Mouse (Mus musculus): ENCODE measurements around the gene Med11. TPM values are rescaled to one million over a fixed set of nuclear protein-coding genes. Genes with fewer than 3 reads are reported as not detected.
"Not testable (repeated sequence)": the region's sequence is repeated elsewhere in the genome, so short reads cannot be mapped to it uniquely, and the experiment has no call there.

Gene Med11
- polyA plus RNA-seq, 1 experiment, result 14.8 TPM

- no peak overlapping the region for H3K4me3 ChIP-seq (ENCODE audit: insufficient read depth, low read length)
- H3K27ac ChIP-seq (ENCODE audit: insufficient read depth, low read length), result no peak overlapping the region
- no peaks in the 10 kb centered on the region for H3K4me1 ChIP-seq (ENCODE audit: control insufficient read depth, insufficient read depth, low read length)
- no peak for TF ChIP-seq CTCF (IDR thresholded peaks at IDR 0.05; ENCODE audit: extremely low read depth, insufficient read depth, low read length)
- TF ChIP-seq POLR2A (IDR thresholded peaks at IDR 0.05; ENCODE audit: extremely low read depth, insufficient read depth, low read length), result no peak
Observed at GRCm38 (mm10) chr11:70465211-70465610, 13.5 kb downstream of the Med11 start.

DNA sequence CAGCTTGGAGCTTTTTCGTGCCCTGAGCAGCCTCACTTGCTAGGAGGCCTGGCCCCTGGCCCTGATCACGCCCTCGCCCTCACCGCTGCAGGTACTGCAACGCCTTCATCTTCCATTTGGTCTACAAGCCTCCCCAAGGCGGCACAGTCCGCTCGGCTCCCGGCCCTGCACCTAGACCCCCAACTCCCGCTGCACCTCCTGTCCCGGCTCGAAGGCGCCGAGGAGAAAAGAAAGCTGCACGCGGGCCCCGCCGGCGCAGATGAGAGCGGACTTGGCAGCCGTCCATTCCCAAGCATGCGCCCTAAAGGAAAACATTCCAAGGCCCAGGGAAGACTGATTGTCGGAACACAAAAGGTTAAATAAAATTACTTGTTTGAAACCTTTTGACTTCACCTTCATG is 14.1 kb downstream of the Med11 start:
- no peak overlapping the region for H3K4me3 ChIP-seq (ENCODE audit: insufficient read depth, low read length)
- no peak for TF ChIP-seq CTCF (IDR thresholded peaks at IDR 0.05; ENCODE audit: extremely low read depth, insufficient read depth, low read length)
- no peak for TF ChIP-seq POLR2A (IDR thresholded peaks at IDR 0.05; ENCODE audit: extremely low read depth, insufficient read depth, low read length)
- no peaks in the 10 kb centered on the region for H3K4me1 ChIP-seq (ENCODE audit: control insufficient read depth, insufficient read depth, low read length)
- H3K27ac ChIP-seq (ENCODE audit: insufficient read depth, low read length), result no peak overlapping the region

- no peaks in the 10 kb centered on the region for H3K4me1 ChIP-seq (ENCODE audit: control insufficient read depth, insufficient read depth, low read length)
- no peak overlapping the region for H3K4me3 ChIP-seq (ENCODE audit: insufficient read depth, low read length)
- H3K27ac ChIP-seq (ENCODE audit: insufficient read depth, low read length), result no peak overlapping the region
- TF ChIP-seq CTCF (IDR thresholded peaks at IDR 0.05; ENCODE audit: extremely low read depth, insufficient read depth, low read length), result no peak
- TF ChIP-seq POLR2A (IDR thresholded peaks at IDR 0.05; ENCODE audit: extremely low read depth, insufficient read depth, low read length), result no peak
Observed at GRCm38 (mm10) chr11:70467902-70468619, 16.3 kb downstream of the Med11 start.

- TF ChIP-seq CTCF (IDR thresholded peaks at IDR 0.05; ENCODE audit: extremely low read depth, insufficient read depth, low read length), result no peak
- TF ChIP-seq POLR2A (IDR thresholded peaks at IDR 0.05; ENCODE audit: extremely low read depth, insufficient read depth, low read length), result no peak
- H3K4me1 ChIP-seq (ENCODE audit: control insufficient read depth, insufficient read depth, low read length), result no peaks in the 10 kb centered on the region
- H3K27ac ChIP-seq (ENCODE audit: insufficient read depth, low read length), result no peak overlapping the region
- H3K4me3 ChIP-seq (ENCODE audit: insufficient read depth, low read length), result no peak overlapping the region
Observed at GRCm38 (mm10) chr11:70469764-70470163, 18.0 kb downstream of the Med11 start.

DNA sequence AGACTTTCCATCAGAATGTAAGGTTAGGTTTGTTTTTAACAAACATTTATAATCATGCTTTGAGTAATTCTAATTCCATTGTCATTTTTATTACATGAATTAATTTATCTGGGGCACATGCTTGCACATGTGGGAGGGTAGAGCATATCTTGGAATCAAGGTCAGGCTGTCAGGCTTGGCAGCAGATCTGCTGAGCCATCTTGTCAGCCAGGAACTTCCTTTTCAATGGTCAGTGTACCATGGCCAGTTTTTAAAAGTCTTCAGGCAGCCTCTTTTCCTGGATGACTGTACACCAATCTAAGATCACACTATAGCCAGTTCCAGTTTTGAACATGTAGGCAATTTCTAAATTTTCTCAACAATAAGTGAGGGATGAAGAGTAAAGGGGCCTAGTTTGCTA is 21.0 kb downstream of the Med11 start:
- TF ChIP-seq CTCF (IDR thresholded peaks at IDR 0.05; ENCODE audit: extremely low read depth, insufficient read depth, low read length) (no peak), POLR2A (IDR thresholded peaks at IDR 0.05; ENCODE audit: extremely low read depth, insufficient read depth, low read length) (no peak)
- Histone ChIP-seq H3K27ac (ENCODE audit: insufficient read depth, low read length) (no peak overlapping the region), H3K4me3 (ENCODE audit: insufficient read depth, low read length) (no peak overlapping the region), H3K4me1 (ENCODE audit: control insufficient read depth, insufficient read depth, low read length) (no peaks in the 10 kb centered on the region)

- H3K4me3 ChIP-seq (ENCODE audit: insufficient read depth, low read length); H3K4me1 ChIP-seq (ENCODE audit: control insufficient read depth, insufficient read depth, low read length); H3K27ac ChIP-seq (ENCODE audit: insufficient read depth, low read length): not testable (repeated sequence)
Observed at GRCm38 (mm10) chr11:70473291-70473690, 21.6 kb downstream of the Med11 start.

DNA sequence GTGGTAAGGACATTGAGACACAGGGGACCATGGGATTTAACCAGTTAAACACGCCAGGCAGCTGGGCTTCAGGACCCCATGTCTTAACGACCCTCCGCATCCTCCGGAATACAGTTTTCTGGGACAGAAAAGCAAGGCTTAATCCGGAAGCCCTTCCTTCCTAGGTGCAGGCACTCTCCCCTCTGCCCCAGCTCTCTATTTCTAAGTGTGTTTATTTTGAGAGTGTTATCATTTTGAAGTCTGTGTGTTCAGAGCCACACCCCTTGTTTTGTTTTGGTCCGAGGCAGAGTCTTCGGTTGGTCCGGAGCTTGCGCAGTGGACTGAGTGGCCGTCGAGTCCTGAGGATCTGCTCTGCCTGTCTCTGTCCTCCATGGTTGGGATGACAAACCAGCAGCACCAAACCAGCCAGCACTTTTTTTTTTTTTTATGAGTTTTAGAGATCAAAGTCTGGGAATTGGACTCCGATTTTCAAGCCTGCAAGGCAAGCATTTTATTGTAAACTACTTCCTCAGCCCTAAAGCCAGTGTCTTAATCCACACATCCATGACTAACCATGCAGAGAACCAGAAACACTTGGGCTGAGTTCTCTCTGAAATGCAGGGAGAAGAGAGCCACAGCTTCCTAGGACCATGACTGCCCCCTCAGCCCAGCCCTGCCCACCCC is 23.3 kb downstream of the Med11 start:
- no peak overlapping the region for H3K4me3 ChIP-seq (ENCODE audit: insufficient read depth, low read length)
- TF ChIP-seq CTCF (IDR thresholded peaks at IDR 0.05; ENCODE audit: extremely low read depth, insufficient read depth, low read length) (no peak), POLR2A (IDR thresholded peaks at IDR 0.05; ENCODE audit: extremely low read depth, insufficient read depth, low read length) (no peak)
- H3K4me1 ChIP-seq (ENCODE audit: control insufficient read depth, insufficient read depth, low read length), result no peaks in the 10 kb centered on the region
- no peak overlapping the region for H3K27ac ChIP-seq (ENCODE audit: insufficient read depth, low read length)

DNA sequence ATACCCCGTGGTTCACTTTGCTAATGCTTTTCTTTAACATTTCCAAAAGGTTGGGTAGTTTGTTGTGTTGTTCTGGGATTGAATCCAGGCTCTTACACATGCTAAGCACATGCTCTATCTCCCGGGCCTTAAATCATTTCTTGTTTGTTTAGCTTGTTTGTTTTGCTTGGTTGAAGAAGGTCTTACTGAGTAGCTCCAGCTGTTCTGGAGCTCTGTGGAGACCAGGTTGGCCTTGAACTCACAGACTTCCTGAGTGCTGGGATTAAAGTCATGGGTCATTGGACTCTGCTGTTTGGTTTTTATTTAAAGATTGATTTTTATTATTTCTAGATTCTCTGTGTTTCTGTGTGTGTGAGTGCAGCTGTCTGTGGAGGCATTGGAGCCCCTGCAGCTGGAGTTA is 33.8 kb downstream of the Med11 start:
- Histone ChIP-seq H3K27ac (ENCODE audit: insufficient read depth, low read length) (no peak overlapping the region), H3K4me3 (ENCODE audit: insufficient read depth, low read length) (no peak overlapping the region), H3K4me1 (ENCODE audit: control insufficient read depth, insufficient read depth, low read length) (no peaks in the 10 kb centered on the region)
- no peak for TF ChIP-seq POLR2A (IDR thresholded peaks at IDR 0.05; ENCODE audit: extremely low read depth, insufficient read depth, low read length)
- TF ChIP-seq CTCF (IDR thresholded peaks at IDR 0.05; ENCODE audit: extremely low read depth, insufficient read depth, low read length), result no peak

DNA sequence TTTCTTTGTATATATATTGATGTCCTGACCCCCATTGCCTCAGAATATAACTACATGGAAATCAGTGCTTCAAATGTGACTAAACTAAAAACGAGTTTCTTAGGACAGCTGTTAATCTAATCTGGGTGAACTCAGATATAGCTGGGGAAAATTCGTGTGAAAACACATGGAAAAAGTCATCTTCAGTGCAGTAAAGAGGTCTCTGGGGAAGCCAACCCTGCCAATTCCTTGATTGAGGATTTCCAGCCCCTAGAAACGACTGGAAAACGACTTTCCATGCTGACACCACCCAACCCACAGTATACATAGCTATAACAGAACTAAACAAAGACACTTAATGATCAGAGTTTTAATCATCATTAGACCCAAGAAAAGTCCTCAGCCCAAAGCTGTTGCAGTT is 36.1 kb downstream of the Med11 start:
- TF ChIP-seq CTCF (IDR thresholded peaks at IDR 0.05; ENCODE audit: extremely low read depth, insufficient read depth, low read length) (no peak), POLR2A (IDR thresholded peaks at IDR 0.05; ENCODE audit: extremely low read depth, insufficient read depth, low read length) (no peak)
- H3K4me3 ChIP-seq (ENCODE audit: insufficient read depth, low read length), result no peak overlapping the region
- H3K27ac ChIP-seq (ENCODE audit: insufficient read depth, low read length), result no peak overlapping the region
- H3K4me1 ChIP-seq (ENCODE audit: control insufficient read depth, insufficient read depth, low read length), result no peaks in the 10 kb centered on the region

DNA sequence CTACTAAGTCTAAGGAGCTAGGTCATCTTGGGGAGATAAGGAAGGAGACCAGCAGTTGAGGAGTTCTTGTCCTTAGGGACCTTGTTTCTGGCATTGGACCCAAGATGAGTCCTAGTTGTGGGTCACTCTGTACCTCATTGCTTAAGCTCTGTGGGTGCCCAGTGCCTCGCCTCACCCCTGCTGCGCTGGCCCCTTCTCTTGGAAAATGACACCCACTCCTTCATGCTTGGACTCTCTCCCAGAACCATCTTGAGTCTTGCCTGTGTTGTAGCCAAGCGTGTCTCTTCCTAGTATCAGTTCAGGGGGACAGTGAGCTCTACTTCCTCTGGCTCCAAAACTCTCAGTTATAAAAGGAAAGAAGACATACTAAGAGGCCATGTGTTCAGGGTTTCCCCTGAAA is 37.4 kb downstream of the Med11 start:
- Histone ChIP-seq H3K27ac (ENCODE audit: insufficient read depth, low read length) (peak overlapping the region; percentile 37; the same call in 1 of the 2 replicates), H3K4me3 (ENCODE audit: insufficient read depth, low read length) (no peak overlapping the region), H3K4me1 (ENCODE audit: control insufficient read depth, insufficient read depth, low read length) (no peaks in the 10 kb centered on the region)
- TF ChIP-seq POLR2A (IDR thresholded peaks at IDR 0.05; ENCODE audit: extremely low read depth, insufficient read depth, low read length), result no peak
- no peak for TF ChIP-seq CTCF (IDR thresholded peaks at IDR 0.05; ENCODE audit: extremely low read depth, insufficient read depth, low read length)
